Mouse (Mus musculus): ENCODE results near the gene Secisbp2l.

DNA sequence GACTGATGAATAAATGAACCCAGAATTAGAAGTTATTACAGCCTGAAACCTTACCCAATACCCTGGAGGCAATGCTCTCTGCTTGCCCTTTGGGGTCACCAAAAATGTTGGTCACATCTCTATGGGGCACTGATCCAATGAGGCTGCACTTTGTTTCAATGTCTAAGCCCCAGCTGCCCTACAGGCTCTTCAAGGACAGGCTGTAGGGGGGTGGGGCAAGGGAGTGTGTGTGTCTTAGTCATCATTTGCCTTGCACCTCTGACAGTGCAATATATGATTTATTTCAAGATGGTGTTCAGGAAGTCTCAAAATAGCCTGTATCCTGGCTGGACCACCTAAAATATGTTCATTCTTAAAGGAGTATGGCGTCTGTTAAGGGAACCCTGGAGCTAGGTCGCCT, 81.1 kb downstream of the Secisbp2l start:
- TF ChIP-seq CTCF (IDR thresholded peaks at IDR 0.05; ENCODE audit: extremely low read depth, insufficient read length, insufficient replicate concordance, low read depth, low read length): no peak
- TF ChIP-seq POLR2A (IDR thresholded peaks at IDR 0.05; ENCODE audit: low read depth, low read length): no peak

Data from small intestine, adult 2 months (tissue).